Mouse (Mus musculus): Measurements from ENCODE around the gene Sort1.

GRCm38 (mm10) chr3:108406306-108406885, 122.5 kb downstream of the Sort1 start:
- TF ChIP-seq CTCF (IDR thresholded peaks at IDR 0.05), result no peak
- no peak for TF ChIP-seq EP300 (IDR thresholded peaks at IDR 0.05)

Data from lung, postnatal 0 days (tissue).